23 mouse cellular contexts compared by ENCODE assay signal in the genomic region with DNA sequence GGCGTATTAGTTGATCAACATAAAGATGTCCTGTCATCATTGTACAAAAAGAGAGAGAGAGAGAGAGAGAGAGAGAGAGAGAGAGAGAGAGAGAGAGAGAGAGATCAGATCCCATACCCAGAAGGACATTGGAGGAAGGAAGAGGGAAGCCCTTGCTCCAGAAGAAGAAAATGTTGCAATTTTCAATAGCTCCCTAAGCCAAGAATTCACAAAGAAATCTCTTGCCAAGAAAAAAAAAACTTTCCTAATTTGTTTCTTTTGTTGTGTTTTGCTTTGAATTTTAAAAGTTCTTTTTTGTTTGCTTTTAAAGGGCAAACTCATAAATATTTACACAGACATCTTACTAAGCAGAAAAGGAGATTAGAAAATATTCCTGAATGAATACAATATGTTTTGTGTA.
DNase-seq lines count a peak whose midpoint lies in the region; ATAC-seq and TF ChIP-seq lines count a peak whose summit lies in the region.
"Had no signal": no experiment of that assay in that cellular context is flagged by ENCODE, and none has a peak within 500 bp of the region (broad histone marks: within the 10 kb centered on the region; RNA-seq: fewer than 3 reads in every experiment).

No protein-coding gene starts in this region.

- no peak for TF ChIP-seq EP300 in lung, postnatal 0 days (IDR thresholded peaks at IDR 0.05)

- ATAC-seq in lung, embryonic 14.5 days (ENCODE audit: insufficient read depth): no peak
- ATAC-seq in lung, embryonic 16.5 days (ENCODE audit: low read depth): no peak
- no peak for ATAC-seq in lung, postnatal 0 days
- no peak for ATAC-seq in midbrain, embryonic 16.5 days
- ATAC-seq: activated CD4-positive, CD25-positive, alpha-beta regulatory T cell, adult 4 months; CD4-positive, CD25-positive, alpha-beta regulatory T cell, adult 4 months; Patski had no signal

- DNase-seq in lung, embryonic 14.5 days: peak; percentile 65
- DNase-seq in lung, postnatal 10 days: no peak
- no peak for DNase-seq in lung, adult 2 months
- peak; percentile 58 for DNase-seq in lung, postnatal 0 days (ENCODE audit: low spot score)
- no peak for DNase-seq in lung, postnatal 25 days (ENCODE audit: low spot score)
- DNase-seq in adipocyte (ENCODE audit: low spot score): peak; percentile 30
- DNase-seq: adrenal gland, adult 2 months; adrenal gland, adult 8-10 months; adrenal gland, postnatal 10 days; adrenal gland, postnatal 14 days; adrenal gland, postnatal 25 days; adrenal gland, postnatal 36 days; B cell, adult 2 months; cerebellum, adult 11 months; cerebellum, adult 11-12 months; cerebellum, adult 18-20 months had no signal

- no peak overlapping the region for H3K9ac ChIP-seq in lung, embryonic 14.5 days
- H3K9ac ChIP-seq in lung, embryonic 16.5 days (ENCODE audit: low read length): no peak overlapping the region
- H3K9ac ChIP-seq in lung, postnatal 0 days (replicated peaks; ENCODE audit: low read depth): no peak overlapping the region
- H3K9ac ChIP-seq in midbrain, embryonic 16.5 days (ENCODE audit: low read depth, low read length): no peak overlapping the region

- WGBS in lung, embryonic 14.5 days: 95% methylated on average over 1 of the region's 1 CpGs
- 57% methylated on average over 1 of the region's 1 CpGs for WGBS in lung, embryonic 16.5 days
- 91% methylated on average over 1 of the region's 1 CpGs for WGBS in lung, adult 2 months
- WGBS in lung, postnatal 0 days: 83% methylated on average over 1 of the region's 1 CpGs
- WGBS in midbrain, embryonic 16.5 days: 92% methylated on average over 1 of the region's 1 CpGs

- no peaks in the 10 kb centered on the region for H3K36me3 ChIP-seq in lung, embryonic 14.5 days (ENCODE audit: insufficient read depth)
- no peaks in the 10 kb centered on the region for H3K36me3 ChIP-seq in lung, embryonic 16.5 days (ENCODE audit: control insufficient read depth, insufficient read depth, low read length)
- no peaks in the 10 kb centered on the region for H3K36me3 ChIP-seq in lung, postnatal 0 days (ENCODE audit: insufficient read depth, low read length)
- H3K36me3 ChIP-seq in midbrain, embryonic 16.5 days (ENCODE audit: control insufficient read depth, insufficient read depth, low read length): no peaks in the 10 kb centered on the region
- H3K36me3 ChIP-seq: G1E had no signal

- no peaks in the 10 kb centered on the region for H3K9me3 ChIP-seq in lung, embryonic 14.5 days (ENCODE audit: low read depth, low read length)
- H3K9me3 ChIP-seq in lung, embryonic 16.5 days (ENCODE audit: control insufficient read depth, low read length): no peaks in the 10 kb centered on the region
- H3K9me3 ChIP-seq in lung, postnatal 0 days (ENCODE audit: low read length): no peaks in the 10 kb centered on the region
- H3K9me3 ChIP-seq in midbrain, embryonic 16.5 days (replicated peaks; ENCODE audit: control insufficient read depth, low read length, poor library complexity, severe bottlenecking): no peaks in the 10 kb centered on the region
- H3K9me3 ChIP-seq: G1E had no signal

- H3K27ac ChIP-seq in lung, embryonic 14.5 days (ENCODE audit: low read depth): no peak overlapping the region
- H3K27ac ChIP-seq in lung, embryonic 16.5 days (ENCODE audit: low read length): 0 out of 2 replicates have a peak overlapping the region, but pooled peaks have one; percentile 20
- no peak overlapping the region for H3K27ac ChIP-seq in lung, postnatal 0 days (ENCODE audit: low read length)
- no peak overlapping the region for H3K27ac ChIP-seq in midbrain, embryonic 16.5 days (ENCODE audit: low read length)

- H3K4me3 ChIP-seq in lung, embryonic 14.5 days (ENCODE audit: low read depth, low read length): no peak overlapping the region
- no peak overlapping the region for H3K4me3 ChIP-seq in lung, embryonic 16.5 days (ENCODE audit: low read length)
- no peak overlapping the region for H3K4me3 ChIP-seq in lung, adult 2 months (replicated peaks; ENCODE audit: extremely low read depth, low read depth, low read length)
- no peak overlapping the region for H3K4me3 ChIP-seq in lung, postnatal 0 days (ENCODE audit: low read depth, low read length)
- no peak overlapping the region for H3K4me3 ChIP-seq in midbrain, embryonic 16.5 days (ENCODE audit: low read depth, low read length)

- no peaks in the 10 kb centered on the region for H3K27me3 ChIP-seq in lung, embryonic 14.5 days (ENCODE audit: insufficient read depth, low read length)
- no peaks in the 10 kb centered on the region for H3K27me3 ChIP-seq in lung, embryonic 16.5 days (ENCODE audit: control insufficient read depth, insufficient read depth, low read depth, low read length)
- no peaks in the 10 kb centered on the region for H3K27me3 ChIP-seq in lung, postnatal 0 days (replicated peaks; ENCODE audit: insufficient read depth, low read length)
- no peaks in the 10 kb centered on the region for H3K27me3 ChIP-seq in midbrain, embryonic 16.5 days (ENCODE audit: control insufficient read depth, insufficient read depth, low read depth, low read length)
- H3K27me3 ChIP-seq: CH12.LX, Patski had no signal

- H3K4me2 ChIP-seq in lung, embryonic 14.5 days: no peak overlapping the region
- H3K4me2 ChIP-seq in lung, embryonic 16.5 days (ENCODE audit: low read depth, low read length): no peak overlapping the region
- H3K4me2 ChIP-seq in lung, postnatal 0 days (replicated peaks; ENCODE audit: low read depth, low read length): no peak overlapping the region
- no peak overlapping the region for H3K4me2 ChIP-seq in midbrain, embryonic 16.5 days (ENCODE audit: low read length)

- H3K4me1 ChIP-seq in lung, embryonic 14.5 days (ENCODE audit: insufficient read depth): no peaks in the 10 kb centered on the region
- no peaks in the 10 kb centered on the region for H3K4me1 ChIP-seq in lung, embryonic 16.5 days (replicated peaks; ENCODE audit: control insufficient read depth, insufficient read depth, low read length)
- H3K4me1 ChIP-seq in lung, adult 2 months (ENCODE audit: control insufficient read depth, insufficient read depth, low read length): no peaks in the 10 kb centered on the region
- H3K4me1 ChIP-seq in lung, postnatal 0 days (ENCODE audit: insufficient read depth, low read depth, low read length): no peaks in the 10 kb centered on the region
- no peaks in the 10 kb centered on the region for H3K4me1 ChIP-seq in midbrain, embryonic 16.5 days (ENCODE audit: control insufficient read depth, insufficient read depth, low read length)

- no peak for TF ChIP-seq CTCF in lung, embryonic 14.5 days (IDR thresholded peaks at IDR 0.05; ENCODE audit: low read depth)
- TF ChIP-seq CTCF in lung, adult 2 months (IDR thresholded peaks at IDR 0.05; ENCODE audit: insufficient read depth, low read length): no peak
- TF ChIP-seq CTCF in lung, postnatal 0 days (IDR thresholded peaks at IDR 0.05): no peak

- TF ChIP-seq POLR2A in lung, adult 2 months (IDR thresholded peaks at IDR 0.05; ENCODE audit: borderline replicate concordance, extremely low read depth, low read depth, low read length): no peak

Comparison
In these comparisons a context has a peak if more than half of its experiments do, and no peak if none do; other contexts are left out.
1. DNase-seq: peak in lung, embryonic 14.5 days (single experiment), lung, postnatal 0 days (single experiment) and adipocyte (single experiment); none in lung, postnatal 10 days (single experiment), lung, adult 2 months (single experiment) and lung, postnatal 25 days (single experiment).